Comparison of ENCODE assay signal across 8 mouse cellular contexts in genomic region chr8:64205321-64206023, GRCm38 (mm10). TPM values are rescaled to one million over a fixed set of nuclear protein-coding genes. Genes with fewer than 3 reads are reported as not detected.
DNase-seq lines count a peak whose midpoint lies in the region; ATAC-seq lines count a peak whose summit lies in the region.

No protein-coding gene starts in this region.

- H3K9ac ChIP-seq in heart, embryonic 15.5 days, result peak overlapping the region; percentile 63
- H3K9ac ChIP-seq in lung, embryonic 16.5 days (ENCODE audit: low read length), result peak overlapping the region; percentile 66

- H3K36me3 ChIP-seq in forebrain, embryonic 10.5 days (replicated peaks), result no peaks in the 10 kb centered on the region
- H3K36me3 ChIP-seq in heart, embryonic 15.5 days, result no peaks in the 10 kb centered on the region
- H3K36me3 ChIP-seq in lung, embryonic 16.5 days (ENCODE audit: control insufficient read depth, insufficient read depth, low read length), result no peaks in the 10 kb centered on the region

- H3K9me3 ChIP-seq in forebrain, embryonic 10.5 days, result no peaks in the 10 kb centered on the region
- no peaks in the 10 kb centered on the region for H3K9me3 ChIP-seq in heart, embryonic 15.5 days (replicated peaks)
- H3K9me3 ChIP-seq in lung, embryonic 16.5 days (ENCODE audit: control insufficient read depth, low read length), result no peaks in the 10 kb centered on the region

- peak overlapping the region; percentile 74 for H3K27ac ChIP-seq in forebrain, embryonic 10.5 days
- H3K27ac ChIP-seq in heart, embryonic 15.5 days, result 0 out of 2 replicates have a peak overlapping the region, but pooled peaks have one; percentile 12
- no peak overlapping the region for H3K27ac ChIP-seq in lung, embryonic 16.5 days (ENCODE audit: low read length)

- peak overlapping the region; percentile 73 for H3K4me3 ChIP-seq in forebrain, embryonic 10.5 days
- H3K4me3 ChIP-seq in heart, embryonic 15.5 days, result peak overlapping the region; percentile 72
- peak overlapping the region; percentile 68 for H3K4me3 ChIP-seq in lung, embryonic 16.5 days (ENCODE audit: low read length)

- WGBS in forebrain, embryonic 10.5 days, result under 1% methylated on average over 61 of the region's 61 CpGs
- WGBS in heart, embryonic 15.5 days, result under 1% methylated on average over 52 of the region's 61 CpGs
- under 1% methylated on average over 61 of the region's 61 CpGs for WGBS in lung, embryonic 16.5 days

- peak; percentile 68 for ATAC-seq in heart, embryonic 15.5 days (replicated peaks; ENCODE audit: insufficient number of reproducible peaks, insufficient read depth, low FRiP score, low read depth)
- peak; percentile 61 for ATAC-seq in lung, embryonic 16.5 days (ENCODE audit: low read depth)

- peaks cover 49% of the 10 kb centered on the region for H3K27me3 ChIP-seq in forebrain, embryonic 10.5 days (ENCODE audit: poor library complexity, severe bottlenecking)
- peaks cover 9% of the 10 kb centered on the region; the same call in 1 of the 2 replicates for H3K27me3 ChIP-seq in heart, embryonic 15.5 days
- peaks cover 12% of the 10 kb centered on the region for H3K27me3 ChIP-seq in lung, embryonic 16.5 days (ENCODE audit: control insufficient read depth, insufficient read depth, low read depth, low read length)

- peak overlapping the region; percentile 100 for H3K4me2 ChIP-seq in heart, embryonic 15.5 days
- peak overlapping the region; percentile 99 for H3K4me2 ChIP-seq in lung, embryonic 16.5 days (ENCODE audit: low read depth, low read length)

- DNase-seq in ES-CJ7 (ENCODE audit: low read depth, low spot score), result peak; percentile 58
- DNase-seq in adrenal gland, postnatal 36 days, result peak; percentile 23 to 55
- peak; percentile 56 for DNase-seq in forebrain, embryonic 10.5 days (ENCODE audit: extremely low spot score, low spot score)
- DNase-seq in kidney, postnatal 10 days, result peak; percentile 55
- peak; percentile 34 for DNase-seq in right cerebral cortex, adult 18-20 months
- DNase-seq in adipocyte (ENCODE audit: low spot score), result no peak

- peaks cover 25% of the 10 kb centered on the region for H3K4me1 ChIP-seq in forebrain, embryonic 10.5 days
- H3K4me1 ChIP-seq in heart, embryonic 15.5 days (replicated peaks), result peaks cover 21% of the 10 kb centered on the region
- peaks cover 11% of the 10 kb centered on the region; the same call in 1 of the 2 replicates for H3K4me1 ChIP-seq in lung, embryonic 16.5 days (replicated peaks; ENCODE audit: control insufficient read depth, insufficient read depth, low read length)

RNA-seq across cellular contexts. Expression of gene Tll1, which starts 0.6 kb away (rescaled TPM):
- total RNA-seq in adrenal gland, postnatal 36 days (2021), result 1 to 10 TPM; 2.0 to 2.9 TPM
- 1.1 and 1.2 TPM in 2 replicates for polyA plus RNA-seq in forebrain, embryonic 10.5 days (2016; fragmentation: Nextera tagmentation; extraction: Ambion mirVana)
- polyA plus RNA-seq in heart, embryonic 15.5 days (2015; fragmentation: Nextera tagmentation; extraction: Ambion mirVana), result 1.1 and 1.6 TPM in 2 replicates
- 0.69 and 1.2 TPM in 2 replicates for polyA plus RNA-seq in lung, embryonic 16.5 days (2015; fragmentation: Nextera tagmentation; extraction: Ambion mirVana)
